Mouse (Mus musculus): Measurements from ENCODE around the gene Dctpp1.

Gene Dctpp1

GRCm38 (mm10) chr7:127260309-127261111, at the start of gene Dctpp1:
Gene Dctpp1 (minus strand): TSS chr7:127260709.
- under 1% methylated on average over 50 of the region's 50 CpGs for WGBS

GRCm38 (mm10) chr7:127309951-127310350, 49.4 kb upstream of the Dctpp1 start:
- 65% methylated on average over 12 of the region's 12 CpGs for WGBS

GRCm38 (mm10) chr7:127308887-127309286, 48.4 kb upstream of the Dctpp1 start:
- 56% methylated on average over 4 of the region's 4 CpGs for WGBS

- 83% methylated on average over 2 of the region's 2 CpGs for WGBS
These were observed 47.9 kb upstream of the Dctpp1 start for GRCm38 (mm10) chr7:127308431-127308830.

GRCm38 (mm10) chr7:127297586-127298193, 37.2 kb upstream of the Dctpp1 start:
- WGBS: 92% methylated on average over 5 of the region's 5 CpGs

GRCm38 (mm10) chr7:127296786-127297555, 36.5 kb upstream of the Dctpp1 start:
- 89% methylated on average over 5 of the region's 5 CpGs for WGBS

- WGBS: 83% methylated on average over 11 of the region's 11 CpGs
These were observed 35.6 kb upstream of the Dctpp1 start, which contains the start of gene Itgal for GRCm38 (mm10) chr7:127296098-127296497. Gene Itgal (plus strand): TSS chr7:127296260.

GRCm38 (mm10) chr7:127290142-127290541, 29.6 kb upstream of the Dctpp1 start:
- 44% methylated on average over 8 of the region's 8 CpGs for WGBS

- WGBS: 79% methylated on average over 2 of the region's 2 CpGs
These were observed 28.8 kb upstream of the Dctpp1 start for GRCm38 (mm10) chr7:127289306-127289705.

- 89% methylated on average over 1 of the region's 1 CpGs for WGBS
These were observed 27.4 kb upstream of the Dctpp1 start for GRCm38 (mm10) chr7:127287940-127288339.

GRCm38 (mm10) chr7:127285154-127285553, 24.6 kb upstream of the Dctpp1 start:
- 79% methylated on average over 10 of the region's 10 CpGs for WGBS

- 64% methylated on average over 2 of the region's 2 CpGs for WGBS
These were observed 21.7 kb upstream of the Dctpp1 start for GRCm38 (mm10) chr7:127282190-127282589.

- 74% methylated on average over 4 of the region's 4 CpGs for WGBS
These were observed 20.6 kb upstream of the Dctpp1 start for GRCm38 (mm10) chr7:127281114-127281513.

- WGBS: 76% methylated on average over 3 of the region's 3 CpGs
These were observed 19.6 kb upstream of the Dctpp1 start for GRCm38 (mm10) chr7:127280092-127280491.

GRCm38 (mm10) chr7:127278311-127278710, 17.8 kb upstream of the Dctpp1 start:
- WGBS: 30% methylated on average over 8 of the region's 8 CpGs

GRCm38 (mm10) chr7:127276519-127276961, 16.0 kb upstream of the Dctpp1 start:
- WGBS: 87% methylated on average over 5 of the region's 5 CpGs

GRCm38 (mm10) chr7:127273925-127274789, 13.6 kb upstream of the Dctpp1 start, which contains the start of gene Sephs2:
Gene Sephs2 (minus strand): TSS chr7:127274055.
- 1% methylated on average over 39 of the region's 39 CpGs for WGBS

GRCm38 (mm10) chr7:127273118-127273923, 12.8 kb upstream of the Dctpp1 start:
- WGBS: 13% methylated on average over 50 of the region's 50 CpGs

- 91% methylated on average over 15 of the region's 15 CpGs for WGBS
These were observed 12.1 kb upstream of the Dctpp1 start for GRCm38 (mm10) chr7:127272566-127272965.

- WGBS: 90% methylated on average over 4 of the region's 4 CpGs
These were observed 10.6 kb upstream of the Dctpp1 start for GRCm38 (mm10) chr7:127271093-127271492.

All from cerebral cortex, adult 2 months (tissue).